In genomic region chr12:34612511-34612910, GRCm38 (mm10) we compare ENCODE assay signal across 27 mouse cellular contexts.
"Had no signal": no experiment of that assay in that cellular context is flagged by ENCODE, and none has a peak within 500 bp of the region (broad histone marks: within the 10 kb centered on the region; RNA-seq: fewer than 3 reads in every experiment).

No protein-coding gene starts in this region.

- H3K27ac ChIP-seq: embryonic facial prominence, embryonic 10.5 days; embryonic facial prominence, embryonic 12.5 days; embryonic facial prominence, embryonic 13.5 days; embryonic facial prominence, embryonic 15.5 days; forebrain, embryonic 10.5 days; forebrain, embryonic 12.5 days; forebrain, embryonic 13.5 days; forebrain, embryonic 15.5 days; gastrocnemius, adult 2 months; heart, adult 2 months; heart, embryonic 10.5 days had no signal

- H3K4me1 ChIP-seq: embryonic facial prominence, embryonic 10.5 days; embryonic facial prominence, embryonic 12.5 days; embryonic facial prominence, embryonic 13.5 days; embryonic facial prominence, embryonic 15.5 days; forebrain, embryonic 12.5 days had no signal

- DNase-seq: cerebellum, adult 9-11 months; cerebellum, postnatal 10 days; cerebellum, postnatal 14 days; cerebellum, postnatal 25 days; cerebellum, postnatal 36 days; embryo, embryonic 11 days; forebrain, postnatal 0 days; gastrocnemius, adult 2 months; gastrocnemius, postnatal 10 days; gastrocnemius, postnatal 14 days; gastrocnemius, postnatal 25 days; gastrocnemius, postnatal 36 days; heart, adult 11 months; heart, adult 18-20 months; heart, adult 2 months had no signal

- ATAC-seq: forebrain, embryonic 13.5 days; forebrain, embryonic 14.5 days; forebrain, embryonic 15.5 days; forebrain, embryonic 16.5 days; forebrain, postnatal 0 days had no signal

- H3K27me3 ChIP-seq: embryonic facial prominence, embryonic 12.5 days; embryonic facial prominence, embryonic 13.5 days; embryonic facial prominence, embryonic 15.5 days; forebrain, embryonic 12.5 days; forebrain, embryonic 13.5 days; forebrain, embryonic 15.5 days had no signal

- H3K4me3 ChIP-seq: embryonic facial prominence, embryonic 10.5 days; embryonic facial prominence, embryonic 12.5 days; embryonic facial prominence, embryonic 13.5 days; embryonic facial prominence, embryonic 15.5 days; erythroblast, embryonic 14.5 days; forebrain, embryonic 10.5 days; forebrain, embryonic 12.5 days; forebrain, embryonic 13.5 days; forebrain, embryonic 15.5 days; gastrocnemius, adult 2 months; heart, adult 2 months; heart, embryonic 10.5 days had no signal

- H3K4me2 ChIP-seq: embryonic facial prominence, embryonic 12.5 days; embryonic facial prominence, embryonic 13.5 days; embryonic facial prominence, embryonic 15.5 days; forebrain, embryonic 12.5 days; forebrain, embryonic 13.5 days; forebrain, embryonic 15.5 days had no signal

- H3K9me3 ChIP-seq: embryonic facial prominence, embryonic 10.5 days; embryonic facial prominence, embryonic 12.5 days; embryonic facial prominence, embryonic 13.5 days; embryonic facial prominence, embryonic 15.5 days; forebrain, embryonic 10.5 days; forebrain, embryonic 12.5 days; forebrain, embryonic 13.5 days; forebrain, embryonic 15.5 days; heart, embryonic 10.5 days had no signal

- H3K9ac ChIP-seq: embryonic facial prominence, embryonic 12.5 days; embryonic facial prominence, embryonic 13.5 days; embryonic facial prominence, embryonic 15.5 days; forebrain, embryonic 12.5 days; forebrain, embryonic 13.5 days; forebrain, embryonic 15.5 days; forebrain, postnatal 0 days had no signal

- H3K36me3 ChIP-seq: embryonic facial prominence, embryonic 10.5 days; embryonic facial prominence, embryonic 12.5 days; embryonic facial prominence, embryonic 13.5 days; embryonic facial prominence, embryonic 15.5 days; forebrain, embryonic 10.5 days; forebrain, embryonic 12.5 days; forebrain, embryonic 15.5 days; heart, embryonic 10.5 days had no signal
